Mouse (Mus musculus): ENCODE measurements at regions not wholly inside any gene's neighbourhood (a gene's known extent, or its start where the extent isn't known, plus 50 kb on each side); places are given as distances from the start of the nearest gene placed in this dataset.

GRCm38 (mm10) chr8:100796628-100797027 lies 1380.4 kb upstream of the Cdh8 start:
- Histone ChIP-seq H3K27me3 (replicated peaks) (no peaks in the 10 kb centered on the region), H3K4me1 (ENCODE audit: control insufficient read depth in 1 of 2, insufficient read depth in 2 of 2) (no peaks in the 10 kb centered on the region), H3K9ac (ENCODE audit: insufficient read depth, low read depth) (no peak overlapping the region), H3K9me3 (replicated peaks; ENCODE audit: low read length) (peaks cover 25% of the 10 kb centered on the region), H3K4me2 (ENCODE audit: insufficient read depth, low read depth, poor library complexity, severe bottlenecking) (no peak overlapping the region), H3K36me3 (replicated peaks in 1 of 2; ENCODE audit: control insufficient read depth in 1 of 2, insufficient read depth in 1 of 2, low read length in 1 of 2) (no peaks in the 10 kb centered on the region), H3K27ac (ENCODE audit: insufficient read depth, low read depth) (no peak overlapping the region), H3K79me2 (replicated peaks; ENCODE audit: control insufficient read depth, extremely low read depth, insufficient read depth, poor library complexity, severe bottlenecking) (no peaks in the 10 kb centered on the region), H3K4me3 (replicated peaks in 1 of 3; ENCODE audit: low read depth in 2 of 3, low read length in 2 of 3, poor library complexity in 1 of 3) (no peak overlapping the region)
- dilution Hi-C loops (cut with MboI; ENCODE audit: extremely low pct_ligation_motif_present, extremely low pct_unique_long_range_greater_than_20kb, low sequenced_read_pairs): no loop called here
- TF ChIP-seq EP300 (IDR thresholded peaks at IDR 0.05; ENCODE audit: low read length) (no peak), CHD1 (IDR thresholded peaks at IDR 0.05; ENCODE audit: low read depth, low read length) (no peak), POLR2AphosphoS2 (IDR thresholded peaks at IDR 0.05; ENCODE audit: low read depth, low read length) (no peak)
- no peak for DNase-seq (ENCODE audit: extremely low read depth)
- in situ Hi-C loops (cut with MboI; ENCODE audit: low pct_ligation_motif_present, low pct_unique_long_range_greater_than_20kb, low sequenced_read_pairs): no loop called here

- Histone ChIP-seq H3K4me1 (ENCODE audit: control insufficient read depth in 1 of 2, insufficient read depth in 2 of 2) (no peaks in the 10 kb centered on the region), H3K36me3 (replicated peaks in 1 of 2; ENCODE audit: control insufficient read depth in 1 of 2, insufficient read depth in 1 of 2, low read length in 1 of 2) (no peaks in the 10 kb centered on the region), H3K9me3 (replicated peaks; ENCODE audit: low read length) (peaks cover 28% of the 10 kb centered on the region), H3K27me3 (replicated peaks) (no peaks in the 10 kb centered on the region), H3K27ac (ENCODE audit: insufficient read depth, low read depth) (no peak overlapping the region), H3K9ac (ENCODE audit: insufficient read depth, low read depth) (no peak overlapping the region), H3K79me2 (replicated peaks; ENCODE audit: control insufficient read depth, extremely low read depth, insufficient read depth, poor library complexity, severe bottlenecking) (no peaks in the 10 kb centered on the region), H3K4me2 (ENCODE audit: insufficient read depth, low read depth, poor library complexity, severe bottlenecking) (no peak overlapping the region), H3K4me3 (replicated peaks in 1 of 3; ENCODE audit: low read depth in 2 of 3, low read length in 2 of 3, poor library complexity in 1 of 3) (no peak overlapping the region)
- DNase-seq (ENCODE audit: extremely low read depth): no peak
- in situ Hi-C loops (cut with MboI; ENCODE audit: low pct_ligation_motif_present, low pct_unique_long_range_greater_than_20kb, low sequenced_read_pairs): no loop called here
- dilution Hi-C loops (cut with MboI; ENCODE audit: extremely low pct_ligation_motif_present, extremely low pct_unique_long_range_greater_than_20kb, low sequenced_read_pairs): no loop called here
- no peak for TF ChIP-seq ETS1 (conservative IDR thresholded peaks at IDR 0.05; ENCODE audit: low read depth, low read length)
- TF ChIP-seq TBP (conservative IDR thresholded peaks at IDR 0.05; ENCODE audit: low read depth, low read length): no peak
- no peak for TF ChIP-seq ELF1 (IDR thresholded peaks at IDR 0.05; ENCODE audit: low read depth, low read length)
- TF ChIP-seq E2F4 (IDR thresholded peaks at IDR 0.05; ENCODE audit: insufficient replicate concordance, low read depth, low read length): no peak
- TF ChIP-seq SIN3A (IDR thresholded peaks at IDR 0.05; ENCODE audit: low read length): no peak
- TF ChIP-seq CTCF (conservative IDR thresholded peaks at IDR 0.05 in 1 of 2, IDR thresholded peaks at IDR 0.05 in 1 of 2; ENCODE audit: low read depth in 2 of 2, low read length in 2 of 2): no peak
- TF ChIP-seq CHD1 (IDR thresholded peaks at IDR 0.05; ENCODE audit: low read depth, low read length): no peak
- no peak for TF ChIP-seq POLR2A (IDR thresholded peaks at IDR 0.05; ENCODE audit: low read depth, low read length)
- TF ChIP-seq MXI1 (IDR thresholded peaks at IDR 0.05; ENCODE audit: low read depth, low read length): no peak
- TF ChIP-seq USF2 (conservative IDR thresholded peaks at IDR 0.05; ENCODE audit: low read depth, low read length): no peak
- no peak for TF ChIP-seq UBTF (IDR thresholded peaks at IDR 0.05; ENCODE audit: low read depth, low read length)
- no peak for TF ChIP-seq JUND (conservative IDR thresholded peaks at IDR 0.05; ENCODE audit: low read depth, low read length)
- no peak for TF ChIP-seq IRF4 (IDR thresholded peaks at IDR 0.05; ENCODE audit: low read depth, low read length)
These were observed 1377.7 kb upstream of the Cdh8 start for GRCm38 (mm10) chr8:100793951-100794350.

GRCm38 (mm10) chr8:100790592-100791141 lies 1374.4 kb upstream of the Cdh8 start:
- no peak for DNase-seq (ENCODE audit: extremely low read depth)
- dilution Hi-C loops (cut with MboI; ENCODE audit: extremely low pct_ligation_motif_present, extremely low pct_unique_long_range_greater_than_20kb, low sequenced_read_pairs): no loop called here
- no peak for TF ChIP-seq NELFE (IDR thresholded peaks at IDR 0.05; ENCODE audit: low read depth, low read length)
- TF ChIP-seq KAT2A (IDR thresholded peaks at IDR 0.05; ENCODE audit: insufficient replicate concordance, low read length): no peak
- TF ChIP-seq SIN3A (IDR thresholded peaks at IDR 0.05; ENCODE audit: low read length): no peak
- no peak for TF ChIP-seq MAZ (IDR thresholded peaks at IDR 0.05; ENCODE audit: low read depth, low read length)
- TF ChIP-seq JUND (conservative IDR thresholded peaks at IDR 0.05; ENCODE audit: low read depth, low read length): no peak
- TF ChIP-seq EP300 (IDR thresholded peaks at IDR 0.05; ENCODE audit: low read length): no peak
- H3K4me3 ChIP-seq (replicated peaks in 1 of 3; ENCODE audit: low read depth in 2 of 3, low read length in 2 of 3, poor library complexity in 1 of 3): no peak overlapping the region
- H3K36me3 ChIP-seq (replicated peaks in 1 of 2; ENCODE audit: control insufficient read depth in 1 of 2, insufficient read depth in 1 of 2, low read length in 1 of 2): no peaks in the 10 kb centered on the region
- no peaks in the 10 kb centered on the region for H3K79me2 ChIP-seq (replicated peaks; ENCODE audit: control insufficient read depth, extremely low read depth, insufficient read depth, poor library complexity, severe bottlenecking)
- H3K4me2 ChIP-seq (ENCODE audit: insufficient read depth, low read depth, poor library complexity, severe bottlenecking): no peak overlapping the region
- H3K27me3 ChIP-seq (replicated peaks): no peaks in the 10 kb centered on the region
- no peak overlapping the region for H3K27ac ChIP-seq (ENCODE audit: insufficient read depth, low read depth)
- no peak overlapping the region for H3K9ac ChIP-seq (ENCODE audit: insufficient read depth, low read depth)
- in situ Hi-C loops (cut with MboI; ENCODE audit: low pct_ligation_motif_present, low pct_unique_long_range_greater_than_20kb, low sequenced_read_pairs): no loop called here
- H3K4me1 ChIP-seq (ENCODE audit: control insufficient read depth in 1 of 2, insufficient read depth in 2 of 2): no peaks in the 10 kb centered on the region
- H3K9me3 ChIP-seq (replicated peaks; ENCODE audit: low read length): peaks cover 33% of the 10 kb centered on the region

Data from CH12.LX (cell line).